Mouse (Mus musculus) hindbrain, embryonic 11.5 days (tissue): Measurements from ENCODE around the gene Lysmd2. TPM values are rescaled to one million over a fixed set of nuclear protein-coding genes. Genes with fewer than 3 reads are reported as not detected.
A peak's percentile ranks its signal among the peaks of the same experiment; 100 is the strongest.
"Not testable (repeated sequence)": the region's sequence is repeated elsewhere in the genome, so short reads cannot be mapped to it uniquely, and the experiment has no call there.

Experiments
- ATAC-seq: fragments of 200-750 bp; cut with Nextera tagmentation; 2 replicates; pipeline ENCODE4 v1.8.0; 2017; ENCODE audit warnings: mild to moderate bottlenecking, moderate TSS enrichment, moderate library complexity; ENCODE audit not compliant: low FRiP score
- DNase-seq: peaks from one replicate; pipeline ENCODE4 v3.0.0-alpha.2; 2015; ENCODE audit warnings: low spot score
- H3K27ac ChIP-seq: fragments of 300-500 bp; sonication (generic); 2 replicates; pipeline ENCODE4 v1.5.1; 2014; ENCODE audit warnings: mild to moderate bottlenecking, low read depth, low read length
- H3K27me3 ChIP-seq: fragments of 300-500 bp; sonication (generic); 2 replicates; pipeline ENCODE4 v1.6.1; 2014; ENCODE audit warnings: mild to moderate bottlenecking, low read length, moderate library complexity, mixed read lengths; ENCODE audit not compliant: control insufficient read depth, insufficient read depth
- H3K36me3 ChIP-seq: fragments of 300-500 bp; sonication (generic); 2 replicates; pipeline ENCODE4 v1.6.1; 2014; ENCODE audit warnings: mild to moderate bottlenecking, low read length, moderate library complexity, mixed read lengths; ENCODE audit not compliant: control insufficient read depth, insufficient read depth
- H3K4me1 ChIP-seq: fragments of 300-500 bp; sonication (generic); replicated peaks from 2 replicates; pipeline ENCODE4 v1.6.1; 2014; ENCODE audit warnings: low read length, mixed read lengths; ENCODE audit not compliant: control insufficient read depth, insufficient read depth
- H3K4me2 ChIP-seq: fragments of 300-500 bp; sonication (generic); replicated peaks from 2 replicates; pipeline ENCODE4 v1.6.1; 2014; ENCODE audit warnings: mild to moderate bottlenecking, low read depth, low read length
- H3K4me3 ChIP-seq: fragments of 300-500 bp; sonication (generic); 2 replicates; pipeline ENCODE4 v1.5.1; 2014; ENCODE audit warnings: low read depth, low read length
- H3K9ac ChIP-seq: fragments of 300-500 bp; sonication (generic); 2 replicates; pipeline ENCODE4 v1.6.1; 2014; ENCODE audit warnings: low read depth, low read length
- H3K9me3 ChIP-seq: fragments of 300-500 bp; sonication (generic); 2 replicates; pipeline ENCODE4 v1.6.1; 2016; ENCODE audit warnings: low read length; ENCODE audit not compliant: control insufficient read depth
- WGBS: fragments of 180-500 bp; shearing (Covaris S2); extraction: QIAGEN DNeasy Blood & Tissue Kit; methylation state at CpG from one replicate; pipeline ENCODE4 v1.1.7; 2014; 5-methylcytosine and 5-hydroxymethylcytosine counted together
- polyA plus RNA-seq: library from polyadenylated mRNA; unstranded; fragments of >200 nt; fragmentation: Nextera tagmentation; extraction: Ambion mirVana; gene quantifications from 2 replicates; pipeline ENCODE4 v1.2.1, GENCODE M21; 2014

Gene Lysmd2
- polyA plus RNA-seq, 1 experiment from 2014 or later: 15.6 TPM

GRCm38 (mm10) chr9:75619761-75620160, 5.8 kb upstream of the Lysmd2 start:
- H3K9ac ChIP-seq, ATAC-seq, DNase-seq, H3K4me3 ChIP-seq, H3K9me3 ChIP-seq, H3K27me3 ChIP-seq, H3K4me1 ChIP-seq, H3K4me2 ChIP-seq, H3K36me3 ChIP-seq, H3K27ac ChIP-seq: not testable (repeated sequence)
- 90% methylated on average over 2 of the region's 2 CpGs for WGBS

GRCm38 (mm10) chr9:75621428-75621827, 4.1 kb upstream of the Lysmd2 start:
- Histone ChIP-seq H3K27me3 (no peaks in the 10 kb centered on the region), H3K4me3 (no peak overlapping the region), H3K27ac (no peak overlapping the region), H3K36me3 (no peaks in the 10 kb centered on the region), H3K4me1 (no peaks in the 10 kb centered on the region), H3K4me2 (no peak overlapping the region), H3K9ac (no peak overlapping the region), H3K9me3 (no peaks in the 10 kb centered on the region)
- DNase-seq (no peak), ATAC-seq (no peak)
- WGBS: 93% methylated on average over 3 of the region's 3 CpGs

- WGBS: 17% methylated on average over 17 of the region's 18 CpGs
- no peaks in the 10 kb centered on the region for H3K4me1 ChIP-seq
- DNase-seq (no peak), ATAC-seq (peak; percentile 36)
- H3K27me3 ChIP-seq: no peaks in the 10 kb centered on the region
- H3K4me3 ChIP-seq: peak overlapping the region; percentile 74
- H3K27ac ChIP-seq: peak overlapping the region; percentile 83
- H3K9me3 ChIP-seq: no peaks in the 10 kb centered on the region
- peak overlapping the region; percentile 89 for H3K9ac ChIP-seq
- H3K36me3 ChIP-seq: no peaks in the 10 kb centered on the region
- H3K4me2 ChIP-seq: peak overlapping the region; percentile 87
These were observed 472 bp upstream of the Lysmd2 start for GRCm38 (mm10) chr9:75624983-75625555.

DNA sequence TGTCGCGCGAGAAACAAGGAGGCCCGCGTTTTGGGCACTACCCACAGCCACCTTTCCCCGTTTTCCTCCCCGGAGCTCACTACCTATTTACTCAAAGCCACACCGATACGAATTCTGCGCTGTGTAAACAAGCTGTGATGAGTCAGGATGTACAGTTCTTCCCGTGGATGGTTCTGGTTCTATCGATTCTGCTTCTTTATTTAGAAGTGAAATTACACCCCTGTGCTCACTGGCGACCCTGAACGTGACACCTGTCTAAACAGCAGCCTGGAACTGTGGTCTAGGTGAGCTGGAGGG, 715 bp downstream of the Lysmd2 start:
- no peaks in the 10 kb centered on the region for H3K27me3 ChIP-seq
- WGBS: under 1% methylated on average over 14 of the region's 14 CpGs
- H3K9ac ChIP-seq: peak overlapping the region; percentile 89
- H3K9me3 ChIP-seq: no peaks in the 10 kb centered on the region
- peak overlapping the region; percentile 87 for H3K4me2 ChIP-seq
- peak overlapping the region; percentile 74 for H3K4me3 ChIP-seq
- peak overlapping the region; percentile 83 for H3K27ac ChIP-seq
- no peak for DNase-seq
- no peaks in the 10 kb centered on the region for H3K36me3 ChIP-seq
- no peak for ATAC-seq
- no peaks in the 10 kb centered on the region for H3K4me1 ChIP-seq

- no peaks in the 10 kb centered on the region for H3K27me3 ChIP-seq
- no peak overlapping the region for H3K9ac ChIP-seq
- H3K4me2 ChIP-seq: no peak overlapping the region
- no peak overlapping the region for H3K27ac ChIP-seq
- DNase-seq: no peak
- no peaks in the 10 kb centered on the region for H3K9me3 ChIP-seq
- no peak for ATAC-seq
- no peak overlapping the region for H3K4me3 ChIP-seq
- 87% methylated on average over 8 of the region's 8 CpGs for WGBS
- H3K36me3 ChIP-seq: no peaks in the 10 kb centered on the region
- H3K4me1 ChIP-seq: no peaks in the 10 kb centered on the region
These were observed 5.4 kb downstream of the Lysmd2 start for GRCm38 (mm10) chr9:75630823-75631454.

DNA sequence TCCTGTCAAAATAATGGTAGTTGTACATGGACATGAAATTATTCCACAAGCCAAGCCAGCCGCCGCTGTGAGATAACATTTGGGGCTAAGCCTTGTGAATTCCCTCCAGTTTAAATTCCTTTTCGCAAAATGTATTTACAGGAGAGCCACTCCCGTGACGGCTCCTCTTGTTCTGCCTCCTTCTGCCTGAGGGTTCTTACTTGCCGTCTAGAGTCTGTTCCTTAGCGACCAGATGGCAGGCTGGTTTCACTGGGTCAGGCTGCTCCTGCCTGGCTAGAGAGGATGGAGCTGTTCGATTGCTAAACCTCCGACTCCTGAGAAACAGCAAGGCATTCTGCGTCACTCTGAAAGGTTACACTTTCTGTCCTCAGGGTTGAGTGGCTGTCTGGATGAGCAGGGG, 6.6 kb downstream of the Lysmd2 start:
- no peaks in the 10 kb centered on the region for H3K9me3 ChIP-seq
- H3K4me1 ChIP-seq: no peaks in the 10 kb centered on the region
- no peak overlapping the region for H3K4me3 ChIP-seq
- no peak overlapping the region for H3K4me2 ChIP-seq
- ATAC-seq (no peak), DNase-seq (no peak)
- no peak overlapping the region for H3K27ac ChIP-seq
- H3K27me3 ChIP-seq: no peaks in the 10 kb centered on the region
- H3K9ac ChIP-seq: no peak overlapping the region
- H3K36me3 ChIP-seq: no peaks in the 10 kb centered on the region
- WGBS: 59% methylated on average over 10 of the region's 10 CpGs

DNA sequence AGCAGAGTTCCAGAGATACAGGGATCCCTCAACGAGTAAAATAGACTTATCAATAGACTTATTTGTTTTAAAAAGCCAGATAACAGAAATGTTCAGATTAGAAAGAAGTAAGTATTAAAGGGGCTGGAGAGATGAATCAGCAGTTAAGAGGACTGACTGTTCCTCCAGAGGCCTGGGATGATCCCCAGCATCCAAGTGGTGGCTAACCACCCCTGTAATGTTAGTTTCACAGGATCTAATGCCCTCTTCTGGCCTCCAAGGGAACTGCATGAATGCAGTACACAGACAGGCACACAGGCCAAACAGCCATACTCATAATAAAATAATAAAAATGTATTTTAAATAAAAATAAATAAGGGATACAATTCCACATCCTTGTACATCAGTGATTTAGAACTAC, 7.4 kb downstream of the Lysmd2 start:
- Histone ChIP-seq H3K4me2 (no peak overlapping the region), H3K4me3 (no peak overlapping the region), H3K4me1 (no peaks in the 10 kb centered on the region), H3K27ac (no peak overlapping the region), H3K9me3 (no peaks in the 10 kb centered on the region), H3K27me3 (no peaks in the 10 kb centered on the region), H3K36me3 (no peaks in the 10 kb centered on the region), H3K9ac (no peak overlapping the region)
- WGBS: 29% methylated on average over 1 of the region's 1 CpGs
- DNase-seq (peak; percentile 54), ATAC-seq (peak; percentile 27; the same call in 1 of the 2 replicates)

GRCm38 (mm10) chr9:75633603-75634002, 8.1 kb downstream of the Lysmd2 start:
- H3K27me3 ChIP-seq: no peaks in the 10 kb centered on the region
- no peaks in the 10 kb centered on the region for H3K9me3 ChIP-seq
- no peak overlapping the region for H3K9ac ChIP-seq
- H3K4me1 ChIP-seq: no peaks in the 10 kb centered on the region
- H3K4me2 ChIP-seq: no peak overlapping the region
- ATAC-seq (no peak), DNase-seq (no peak)
- 91% methylated on average over 8 of the region's 8 CpGs for WGBS
- H3K4me3 ChIP-seq: no peak overlapping the region
- H3K36me3 ChIP-seq: no peaks in the 10 kb centered on the region
- no peak overlapping the region for H3K27ac ChIP-seq

DNA sequence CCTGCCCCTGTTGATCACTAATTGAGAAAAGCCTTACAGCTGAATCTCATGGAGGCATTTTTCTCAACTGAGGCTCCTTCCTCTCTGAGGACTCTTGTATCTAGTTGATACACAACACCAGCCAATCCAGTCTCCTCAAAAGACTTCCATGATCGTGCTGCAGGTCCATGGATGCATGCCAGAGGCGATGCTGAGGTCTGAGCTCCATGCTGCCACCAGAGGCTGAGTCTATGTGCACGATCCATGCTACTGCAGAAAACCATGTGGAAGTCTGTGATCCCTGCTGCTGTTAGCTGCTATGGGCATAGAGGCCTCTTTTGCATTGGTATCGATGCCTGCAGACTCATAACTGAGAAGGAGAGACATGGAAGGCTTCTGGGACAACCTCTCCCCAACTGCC, 8.7 kb downstream of the Lysmd2 start:
- DNase-seq: no peak
- Histone ChIP-seq H3K4me3 (no peak overlapping the region), H3K4me1 (no peaks in the 10 kb centered on the region), H3K9me3 (no peaks in the 10 kb centered on the region), H3K9ac (no peak overlapping the region), H3K4me2 (no peak overlapping the region), H3K36me3 (no peaks in the 10 kb centered on the region), H3K27ac (no peak overlapping the region), H3K27me3 (no peaks in the 10 kb centered on the region)
- no peak for ATAC-seq
- 88% methylated on average over 4 of the region's 4 CpGs for WGBS
